Mouse (Mus musculus) embryonic facial prominence, embryonic 11.5 days (tissue): ENCODE measurements around the gene Cd82. TPM values are rescaled to one million over a fixed set of nuclear protein-coding genes. Genes with fewer than 3 reads are reported as not detected.

Experiments
- ATAC-seq: fragments of 200-750 bp; cut with Nextera tagmentation; replicated peaks from 2 replicates; pipeline ENCODE4 v1.8.0; 2017; ENCODE audit warnings: low read depth; ENCODE audit not compliant: insufficient number of reproducible peaks, low FRiP score, low TSS enrichment
- DNase-seq: peaks from one replicate; pipeline ENCODE4 v3.0.0-alpha.2; 2015; ENCODE audit warnings: low spot score
- H3K27ac ChIP-seq: fragments of 300-500 bp; sonication (generic); replicated peaks from 2 replicates; pipeline ENCODE4 v1.5.1; 2014; ENCODE audit warnings: mild to moderate bottlenecking, low read depth, low read length, control low read depth
- H3K27me3 ChIP-seq: fragments of 300-500 bp; sonication (generic); 2 replicates; pipeline ENCODE4 v1.6.1; 2014; ENCODE audit warnings: mild to moderate bottlenecking, low read length, moderate library complexity, mixed read lengths; ENCODE audit not compliant: control insufficient read depth, insufficient read depth
- H3K36me3 ChIP-seq: fragments of 300-500 bp; sonication (generic); replicated peaks from 2 replicates; pipeline ENCODE4 v1.6.1; 2014; ENCODE audit warnings: low read depth, mild to moderate bottlenecking, low read length, moderate library complexity, mixed read lengths; ENCODE audit not compliant: control insufficient read depth, insufficient read depth
- H3K4me1 ChIP-seq: fragments of 300-500 bp; sonication (generic); 2 replicates; pipeline ENCODE4 v1.6.1; 2014; ENCODE audit warnings: low read length, mixed read lengths; ENCODE audit not compliant: control insufficient read depth, insufficient read depth
- H3K4me2 ChIP-seq: fragments of 300-500 bp; sonication (generic); 2 replicates; pipeline ENCODE4 v1.6.1; 2014; ENCODE audit warnings: low read depth, mild to moderate bottlenecking, control low read depth, low read length, moderate library complexity
- H3K4me3 ChIP-seq: fragments of 300-500 bp; sonication (generic); 2 replicates; pipeline ENCODE4 v1.5.1; 2014; ENCODE audit warnings: low read depth, low read length, control low read depth
- H3K9ac ChIP-seq: fragments of 300-500 bp; sonication (generic); replicated peaks from 2 replicates; pipeline ENCODE4 v1.6.1; 2014; ENCODE audit warnings: mild to moderate bottlenecking, control low read depth, low read length
- H3K9me3 ChIP-seq: fragments of 300-500 bp; sonication (generic); replicated peaks from 2 replicates; pipeline ENCODE4 v1.6.1; 2016; ENCODE audit warnings: mild to moderate bottlenecking, low read length, inconsistent platforms, mixed read lengths; ENCODE audit not compliant: control insufficient read depth
- WGBS: fragments of 180-500 bp; shearing (Covaris S2); extraction: QIAGEN DNeasy Blood & Tissue Kit; methylation state at CpG from one replicate; pipeline ENCODE4 v1.1.7; 2014; 5-methylcytosine and 5-hydroxymethylcytosine counted together
- polyA plus RNA-seq: library from polyadenylated mRNA; unstranded; fragments of >200 nt; fragmentation: Nextera tagmentation; extraction: Ambion mirVana; gene quantifications from 2 replicates; pipeline ENCODE4 v1.2.1, GENCODE M21; 2014

The Cd82 gene
- polyA plus RNA-seq, 1 experiment from 2014 or later: 6.8 TPM

DNA sequence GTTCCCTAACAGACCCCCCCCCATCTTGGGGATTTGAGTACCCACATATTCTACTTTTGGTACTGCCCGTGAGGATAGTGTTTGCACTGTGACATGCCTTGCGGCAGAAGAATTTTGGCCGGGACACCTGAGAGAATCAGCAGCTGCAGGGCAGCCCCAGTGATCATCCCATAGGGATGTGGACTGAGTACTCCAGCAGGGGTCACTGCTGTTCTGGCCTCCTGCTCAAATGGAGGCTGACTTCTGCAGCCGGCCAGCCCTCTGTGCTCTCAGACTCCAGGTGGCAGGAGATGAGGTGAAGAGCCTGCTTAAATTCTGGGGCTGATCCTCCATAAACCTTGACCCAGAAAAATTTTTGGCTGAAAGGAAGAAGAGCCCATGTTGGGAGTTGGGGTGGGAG lies 58.8 kb downstream of the Cd82 start:
- H3K4me1 ChIP-seq: no peaks in the 10 kb centered on the region

DNA sequence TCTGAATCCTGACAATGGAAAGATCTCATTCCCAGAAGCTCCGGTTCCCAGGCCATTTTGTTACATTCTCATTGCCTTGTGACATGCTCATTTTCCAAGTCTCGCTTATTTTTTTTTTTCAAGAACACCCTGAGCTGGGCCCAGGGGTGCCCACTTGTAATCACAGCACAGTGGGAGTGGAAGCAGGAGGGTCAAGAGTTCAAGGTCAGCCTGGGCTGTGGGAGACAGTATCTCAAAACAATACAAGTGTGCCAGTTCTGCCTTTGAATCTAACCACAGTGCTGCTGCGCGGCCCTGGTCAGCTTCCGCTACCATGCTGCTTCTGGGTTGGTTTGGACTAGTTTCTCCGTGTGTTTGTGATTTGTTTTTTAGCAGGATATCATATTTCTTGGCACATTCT lies 59.7 kb downstream of the Cd82 start:
- no peak overlapping the region for H3K4me2 ChIP-seq
- WGBS: 86% methylated on average over 6 of the region's 6 CpGs
- H3K4me3 ChIP-seq: no peak overlapping the region
- H3K9me3 ChIP-seq: no peaks in the 10 kb centered on the region
- no peaks in the 10 kb centered on the region for H3K27me3 ChIP-seq
- H3K36me3 ChIP-seq: no peaks in the 10 kb centered on the region
- DNase-seq: no peak
- H3K27ac ChIP-seq: no peak overlapping the region
- no peak overlapping the region for H3K9ac ChIP-seq
- H3K4me1 ChIP-seq: no peaks in the 10 kb centered on the region
- ATAC-seq: no peak

More for the DNA sequence above, 58.8 kb downstream of the Cd82 start:
- WGBS: 40% methylated on average over 4 of the region's 4 CpGs
- Histone ChIP-seq H3K9me3 (no peaks in the 10 kb centered on the region), H3K4me3 (no peak overlapping the region), H3K27ac (no peak overlapping the region), H3K36me3 (no peaks in the 10 kb centered on the region), H3K27me3 (no peaks in the 10 kb centered on the region), H3K9ac (no peak overlapping the region), H3K4me2 (no peak overlapping the region)
- no peak for ATAC-seq
- peak; percentile 20 for DNase-seq

DNA sequence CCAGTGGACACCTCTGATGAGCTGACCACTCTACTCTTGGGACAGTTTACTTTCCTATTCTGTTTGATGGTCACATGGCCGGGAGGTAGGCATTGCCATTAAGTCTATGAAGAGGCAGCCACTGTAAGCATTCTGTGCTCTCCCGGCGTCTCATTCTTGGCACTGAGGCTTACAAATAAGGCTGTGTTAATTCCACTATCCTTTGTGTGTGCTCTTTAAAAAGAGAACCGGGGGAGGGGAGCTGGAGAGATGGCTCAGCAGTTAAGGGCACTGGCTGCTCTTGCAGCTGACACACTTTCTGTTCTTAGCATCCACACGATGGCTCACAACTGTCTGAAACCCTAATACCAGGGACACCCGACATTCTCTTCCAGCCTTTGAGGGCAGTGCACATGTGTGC lies 71.7 kb downstream of the Cd82 start:
- ATAC-seq: no peak
- no peak overlapping the region for H3K4me2 ChIP-seq
- H3K36me3 ChIP-seq: no peaks in the 10 kb centered on the region
- WGBS: 62% methylated on average over 6 of the region's 6 CpGs
- H3K9ac ChIP-seq: no peak overlapping the region
- DNase-seq: no peak
- no peaks in the 10 kb centered on the region for H3K27me3 ChIP-seq
- no peaks in the 10 kb centered on the region for H3K9me3 ChIP-seq
- no peak overlapping the region for H3K27ac ChIP-seq
- H3K4me3 ChIP-seq: no peak overlapping the region
- H3K4me1 ChIP-seq: no peaks in the 10 kb centered on the region

DNA sequence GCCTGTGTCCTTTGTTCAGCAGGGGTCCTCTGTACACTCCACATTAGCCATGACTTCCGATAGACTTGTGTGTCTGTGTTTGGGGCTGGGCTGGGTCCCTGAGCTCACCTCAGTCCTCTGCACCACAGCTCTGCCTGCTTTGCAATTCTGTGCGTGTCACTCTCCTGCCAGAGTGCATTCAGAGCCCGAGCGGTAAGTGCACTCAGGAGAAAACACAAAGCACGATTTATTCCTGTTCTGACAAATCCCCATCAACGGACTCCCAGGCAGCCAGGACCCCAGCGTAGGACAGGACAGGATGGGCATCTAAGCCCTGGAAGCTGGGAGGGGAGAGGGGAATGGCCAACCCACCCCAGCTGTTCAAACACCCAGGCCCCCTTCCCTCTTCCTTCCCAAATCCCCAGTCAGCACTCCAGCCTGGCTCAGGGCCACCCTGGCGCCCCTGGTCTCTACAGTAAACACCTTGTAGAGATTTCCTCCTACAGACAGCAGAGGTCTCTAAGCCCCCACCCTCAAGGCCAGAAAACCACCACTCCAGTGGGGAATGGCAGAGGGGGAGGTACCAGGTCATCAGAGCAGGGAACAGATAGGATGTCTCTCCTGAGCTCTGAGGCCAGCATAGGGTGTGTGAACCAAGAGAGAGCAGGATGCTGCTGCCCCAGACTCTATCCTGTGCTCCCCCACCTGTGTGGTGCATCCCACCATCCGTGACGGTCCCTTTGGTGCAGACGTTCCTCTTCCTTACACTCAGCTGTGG lies 72.6 kb downstream of the Cd82 start:
- ATAC-seq (peak; percentile 58), DNase-seq (peak; percentile 35)
- H3K4me3 ChIP-seq: no peak overlapping the region
- no peaks in the 10 kb centered on the region for H3K9me3 ChIP-seq
- no peaks in the 10 kb centered on the region for H3K27me3 ChIP-seq
- 28% methylated on average over 11 of the region's 11 CpGs for WGBS
- H3K27ac ChIP-seq: 0 out of 2 replicates have a peak overlapping the region, but pooled peaks have one; percentile 8
- no peak overlapping the region for H3K9ac ChIP-seq
- no peak overlapping the region for H3K4me2 ChIP-seq
- H3K4me1 ChIP-seq: no peaks in the 10 kb centered on the region
- no peaks in the 10 kb centered on the region for H3K36me3 ChIP-seq

DNA sequence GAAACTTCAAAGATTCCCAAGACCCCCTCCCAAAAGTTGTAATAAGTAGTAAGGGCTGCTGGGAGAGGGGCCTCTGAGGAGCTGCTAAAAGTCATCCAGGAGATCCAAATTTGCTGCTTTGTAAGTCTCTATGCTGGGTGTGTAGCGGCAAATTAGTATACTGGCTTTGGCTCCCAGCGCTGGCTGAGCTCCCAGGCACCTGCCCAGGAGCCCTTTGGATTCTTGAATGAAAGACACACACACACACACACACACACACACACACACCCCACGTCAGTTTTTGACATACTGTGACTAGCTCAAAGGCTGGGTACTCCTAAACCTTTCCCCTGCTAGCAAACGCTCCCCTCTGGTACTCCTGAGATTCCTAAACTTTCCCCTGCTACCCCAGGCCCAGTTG lies 76.0 kb downstream of the Cd82 start:
- Histone ChIP-seq H3K27me3 (no peaks in the 10 kb centered on the region), H3K9ac (no peak overlapping the region), H3K27ac (no peak overlapping the region), H3K4me1 (no peaks in the 10 kb centered on the region), H3K4me3 (no peak overlapping the region), H3K9me3 (no peaks in the 10 kb centered on the region), H3K4me2 (no peak overlapping the region), H3K36me3 (no peaks in the 10 kb centered on the region)
- no peak for DNase-seq
- ATAC-seq: no peak
- WGBS: 74% methylated on average over 4 of the region's 4 CpGs

DNA sequence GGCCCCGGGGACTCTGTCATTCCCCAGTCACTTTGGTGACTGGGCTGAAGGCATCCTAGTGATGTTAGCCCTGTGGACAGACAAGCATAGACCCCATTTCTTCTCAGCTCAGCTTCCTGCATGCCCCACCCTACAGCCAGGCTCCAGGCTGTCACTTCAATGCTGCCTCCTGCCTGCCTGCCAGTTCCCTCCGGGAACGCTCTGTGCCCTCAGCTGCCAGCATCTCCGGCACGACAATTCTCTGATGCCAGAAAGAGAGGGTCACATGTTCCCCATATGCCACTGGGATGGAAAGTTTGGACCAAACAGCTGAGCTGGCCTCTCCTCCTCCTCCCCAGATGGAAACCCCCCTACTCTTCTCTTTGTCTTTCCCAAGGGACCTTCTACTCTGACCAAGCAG lies 79.1 kb downstream of the Cd82 start:
- no peak overlapping the region for H3K4me3 ChIP-seq
- H3K36me3 ChIP-seq: no peaks in the 10 kb centered on the region
- H3K27ac ChIP-seq: no peak overlapping the region
- 87% methylated on average over 5 of the region's 5 CpGs for WGBS
- H3K4me1 ChIP-seq: no peaks in the 10 kb centered on the region
- DNase-seq (no peak), ATAC-seq (no peak)
- no peaks in the 10 kb centered on the region for H3K9me3 ChIP-seq
- H3K9ac ChIP-seq: no peak overlapping the region
- H3K4me2 ChIP-seq: no peak overlapping the region
- no peaks in the 10 kb centered on the region for H3K27me3 ChIP-seq

DNA sequence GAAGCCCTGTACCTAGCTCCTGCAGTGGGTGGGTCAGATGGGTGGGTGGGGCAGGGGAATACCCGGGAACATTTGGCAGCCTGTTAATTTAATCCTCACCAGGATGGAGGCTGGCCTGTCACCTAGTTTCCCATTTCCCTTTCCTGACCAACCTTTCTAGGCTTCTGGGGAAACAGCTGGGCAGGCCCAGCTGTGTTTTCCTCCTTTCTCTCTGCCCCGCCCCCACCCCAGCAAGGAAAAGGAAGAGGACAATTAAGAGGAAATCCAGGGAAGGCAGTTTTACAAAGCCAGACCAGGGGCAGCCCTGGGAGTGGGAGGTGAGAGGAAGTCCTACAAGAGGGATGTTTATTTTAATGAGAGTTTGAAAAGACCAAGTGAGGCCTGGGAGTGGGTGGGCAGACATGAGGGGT lies 82.3 kb downstream of the Cd82 start:
- ATAC-seq (no peak), DNase-seq (no peak)
- no peak overlapping the region for H3K4me2 ChIP-seq
- no peak overlapping the region for H3K4me3 ChIP-seq
- no peaks in the 10 kb centered on the region for H3K27me3 ChIP-seq
- no peaks in the 10 kb centered on the region for H3K36me3 ChIP-seq
- no peaks in the 10 kb centered on the region for H3K4me1 ChIP-seq
- no peak overlapping the region for H3K27ac ChIP-seq
- H3K9me3 ChIP-seq: no peaks in the 10 kb centered on the region
- H3K9ac ChIP-seq: no peak overlapping the region
- 15% methylated on average over 2 of the region's 2 CpGs for WGBS

DNA sequence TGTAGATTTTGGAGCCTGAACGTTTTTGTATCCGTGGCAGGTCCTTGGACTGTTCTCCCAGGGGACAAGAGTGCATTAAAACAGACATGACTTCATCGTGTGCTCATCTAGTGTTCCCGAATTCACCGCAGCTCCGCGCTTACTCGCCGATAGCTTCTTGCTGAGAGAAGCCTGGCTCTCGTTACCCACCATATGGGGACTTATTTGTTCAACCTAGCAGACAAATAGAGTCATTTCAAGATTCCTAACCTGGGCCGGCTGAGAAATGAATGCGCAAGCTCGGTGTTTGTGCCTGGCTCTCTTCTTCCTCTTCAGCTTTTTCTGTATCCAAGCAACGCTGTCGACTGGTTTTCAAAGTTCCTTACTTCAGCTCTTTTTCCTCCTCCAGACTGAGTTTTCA lies 85.1 kb downstream of the Cd82 start:
- 46% methylated on average over 15 of the region's 15 CpGs for WGBS
- DNase-seq: peak; percentile 51
- no peak overlapping the region for H3K4me2 ChIP-seq

More for the DNA sequence above, 85.1 kb downstream of the Cd82 start:
- Histone ChIP-seq H3K27ac (no peak overlapping the region), H3K9ac (no peak overlapping the region), H3K4me1 (no peaks in the 10 kb centered on the region), H3K9me3 (no peaks in the 10 kb centered on the region), H3K36me3 (no peaks in the 10 kb centered on the region), H3K27me3 (no peaks in the 10 kb centered on the region), H3K4me3 (no peak overlapping the region)
- no peak for ATAC-seq
